Mouse (Mus musculus) small intestine, adult 2 months (tissue): Measurements from ENCODE around the gene Defb13. TPM values are rescaled to one million over a fixed set of nuclear protein-coding genes. Genes with fewer than 3 reads are reported as not detected.

Source experiments
- H3K27ac ChIP-seq: fragments of 200-500 bp; 2 replicates; pipeline ENCODE4 v1.5.1; 2012; ENCODE audit warnings: low read depth, low read length, control low read depth, inconsistent platforms; ENCODE audit not compliant: insufficient read depth
- H3K27me3 ChIP-seq: fragments of 200-500 bp; 2 replicates; pipeline ENCODE4 v1.6.1; 2012; ENCODE audit warnings: mild to moderate bottlenecking, moderate library complexity, low read length, inconsistent platforms; ENCODE audit not compliant: control insufficient read depth, insufficient read depth
- H3K36me3 ChIP-seq: fragments of 200-500 bp; 2 replicates; pipeline ENCODE4 v1.6.1; 2012; ENCODE audit warnings: mild to moderate bottlenecking, low read length, control low read depth, inconsistent platforms; ENCODE audit not compliant: control insufficient read depth, insufficient read depth
- H3K4me1 ChIP-seq: fragments of 200-500 bp; 2 replicates; pipeline ENCODE4 v1.6.1; 2012; ENCODE audit warnings: low read length, inconsistent platforms, mixed read lengths; ENCODE audit not compliant: control insufficient read depth, insufficient read depth, insufficient read length
- H3K4me3 ChIP-seq: fragments of 200-500 bp; 2 replicates; pipeline ENCODE4 v1.5.1; 2012; ENCODE audit warnings: low read depth, mild to moderate bottlenecking, control low read depth, inconsistent platforms, low read length, moderate library complexity
- CTCF ChIP-seq: fragments of 200-500 bp; IDR thresholded peaks from 2 replicates; pipeline ENCODE4 v1.5.1; 2012; ENCODE audit warnings: low read depth, mild to moderate bottlenecking, control low read depth, inconsistent platforms, low read length, moderate library complexity, mixed read lengths; ENCODE audit not compliant: insufficient replicate concordance, insufficient read length; ENCODE audit errors: extremely low read depth
- POLR2A ChIP-seq: fragments of 200-500 bp; IDR thresholded peaks from 2 replicates; pipeline ENCODE4 v1.6.1; 2012; ENCODE audit warnings: low read depth, mild to moderate bottlenecking, control low read depth, inconsistent platforms, low read length, moderate library complexity
- WGBS: fragments of 180-500 bp; shearing (Covaris S2); methylation state at CpG from one replicate; pipeline ENCODE4 v1.1.7; 2018; 5-methylcytosine and 5-hydroxymethylcytosine counted together
- polyA plus RNA-seq: library from polyadenylated mRNA; depleted of rRNA; stranded (reverse); fragments of >200 nt; gene quantifications from 2 replicates; pipeline ENCODE4 v1.2.3, GENCODE M21; 2012; rRNA removed

The Defb13 gene
- polyA plus RNA-seq, 1 experiment, result not detected

GRCm38 (mm10) chr8:21992184-21992583, 45.6 kb downstream of the Defb13 start:
- 22% methylated on average over 6 of the region's 6 CpGs for WGBS
- no peak overlapping the region for H3K27ac ChIP-seq
- H3K27me3 ChIP-seq, result no peaks in the 10 kb centered on the region
- H3K4me3 ChIP-seq, result no peak overlapping the region
- no peaks in the 10 kb centered on the region for H3K4me1 ChIP-seq
- TF ChIP-seq POLR2A (no peak), CTCF (peak; percentile 73; the same call in 1 of the 2 replicates)
- peaks cover 2% of the 10 kb centered on the region for H3K36me3 ChIP-seq

DNA sequence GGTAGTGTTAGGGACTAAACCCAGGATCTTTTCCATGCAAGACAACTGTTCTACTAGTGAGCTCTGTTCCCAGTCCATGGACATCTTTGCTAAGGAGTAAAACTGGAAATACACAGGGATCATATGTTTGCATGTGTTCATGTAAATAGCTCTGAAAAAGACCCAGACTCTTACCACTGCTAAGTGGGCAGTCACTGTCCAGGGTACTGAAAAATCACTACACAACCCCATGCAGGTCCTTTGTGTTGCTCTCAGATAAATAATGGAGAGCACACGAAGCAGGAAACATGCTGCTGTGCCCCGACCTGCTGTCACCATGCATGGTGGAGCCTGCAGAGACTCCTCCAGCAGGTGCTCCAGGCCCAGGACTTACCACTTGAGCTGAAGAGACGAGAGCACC, 48.6 kb downstream of the Defb13 start:
- TF ChIP-seq CTCF (no peak), POLR2A (no peak)
- Histone ChIP-seq H3K4me1 (no peaks in the 10 kb centered on the region), H3K27me3 (no peaks in the 10 kb centered on the region), H3K4me3 (no peak overlapping the region), H3K36me3 (peaks cover 2% of the 10 kb centered on the region), H3K27ac (no peak overlapping the region)
- WGBS, result 56% methylated on average over 3 of the region's 3 CpGs

Other genes starting within 250 kb of the Defb13 start
- gene AY761184, start 243.1 kb upstream of the Defb13 start, polyA plus RNA-seq, result 271 and 1,244 TPM in 2 replicates
- gene Defa24, start 212.3 kb upstream of the Defb13 start, polyA plus RNA-seq, result 1,324 and 5,253 TPM in 2 replicates
- gene Defb50, start 123.2 kb upstream of the Defb13 start, polyA plus RNA-seq, result not detected in 2 replicates
- not detected in 2 replicates for gene Defb2, start 106.8 kb upstream of the Defb13 start, polyA plus RNA-seq
- gene Defb10, start 87.9 kb upstream of the Defb13 start, polyA plus RNA-seq, result not detected in 2 replicates
- not detected in 2 replicates for gene Defb9, start 61.3 kb upstream of the Defb13 start, polyA plus RNA-seq
- gene Defb11, start 40.4 kb upstream of the Defb13 start, polyA plus RNA-seq, result not detected in 2 replicates
- not detected in 2 replicates for gene Defb15, start 14.1 kb upstream of the Defb13 start, polyA plus RNA-seq
- not detected in 2 replicates for gene Defb35, start 8.4 kb upstream of the Defb13 start, polyA plus RNA-seq
- not detected in 2 replicates for gene Fam90a1a, start 12.0 kb downstream of the Defb13 start, polyA plus RNA-seq
- gene Ccdc70, start 23.0 kb downstream of the Defb13 start, polyA plus RNA-seq, result not detected in 2 replicates
- gene Atp7b, start 113.5 kb downstream of the Defb13 start, polyA plus RNA-seq, result 5.5 and 5.7 TPM in 2 replicates
- 0.95 and 1.3 TPM in 2 replicates for gene Alg11, start 114.0 kb downstream of the Defb13 start, polyA plus RNA-seq
- not detected in 2 replicates for gene Nek5, start 178.3 kb downstream of the Defb13 start, polyA plus RNA-seq
- 1.6 and 3.2 TPM in 2 replicates for gene Nek3, start 219.7 kb downstream of the Defb13 start, polyA plus RNA-seq
- 1.0 and 2.1 TPM in 2 replicates for gene Ckap2, start 239.1 kb downstream of the Defb13 start, polyA plus RNA-seq
- 3.0 and 6.5 TPM in 2 replicates for gene Vps36, start 246.0 kb downstream of the Defb13 start, polyA plus RNA-seq